Mouse (Mus musculus) cerebellum, postnatal 4 days (tissue): ENCODE measurements around the gene Mamdc2.

ENCODE experiments used
- DNase-seq, 2 experiments: peaks; one replicate each; pipeline ENCODE4 v3.0.0; 2022; ENCODE audit warnings: low spot score in 2 of 2, mixed read lengths in 1 of 2

Gene Mamdc2

GRCm38 (mm10) chr19:23435731-23436130 is 12.5 kb downstream of the Mamdc2 start:
- DNase-seq: no peak

GRCm38 (mm10) chr19:23434433-23434832 is 13.8 kb downstream of the Mamdc2 start:
- no peak for DNase-seq

DNA sequence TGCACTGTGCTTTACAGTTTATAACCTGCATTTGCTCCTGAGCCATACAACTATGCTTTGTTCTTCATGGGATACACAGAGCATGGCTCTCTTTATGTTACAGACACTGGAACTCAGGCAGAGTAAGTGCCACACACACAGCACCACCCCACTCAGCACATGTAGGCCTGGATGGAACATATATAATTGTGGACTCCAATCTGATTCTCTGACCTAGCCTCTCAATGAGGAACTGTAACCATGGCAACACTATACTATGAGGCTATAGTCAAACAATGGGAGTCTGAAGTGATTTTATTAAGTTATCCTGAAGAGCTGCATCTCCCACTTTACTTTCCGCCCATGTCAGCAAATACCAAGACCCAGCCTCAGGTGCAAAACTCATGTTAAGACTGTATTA is 30.6 kb downstream of the Mamdc2 start:
- no peak for DNase-seq

DNA sequence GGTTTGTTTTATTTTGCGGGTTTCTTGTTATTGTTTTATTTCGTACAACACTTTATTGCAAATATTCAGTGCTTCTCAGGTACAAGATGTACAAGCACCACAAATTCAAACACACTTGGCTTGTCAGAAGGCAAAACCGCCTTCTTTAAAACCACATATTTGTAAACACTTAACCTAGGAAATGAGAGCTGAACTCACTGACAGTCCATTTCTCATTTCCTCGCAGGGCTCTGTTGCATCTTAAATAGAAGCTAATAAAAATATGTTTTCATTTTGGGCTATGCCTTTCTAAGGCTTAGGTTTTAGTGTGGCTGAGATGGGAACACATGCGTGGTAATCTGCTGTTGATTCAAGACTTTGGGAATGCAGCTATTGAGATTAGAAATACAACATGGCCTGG is 37.4 kb downstream of the Mamdc2 start:
- DNase-seq: no peak

GRCm38 (mm10) chr19:23410328-23410727 is 37.9 kb downstream of the Mamdc2 start:
- DNase-seq: no peak

DNA sequence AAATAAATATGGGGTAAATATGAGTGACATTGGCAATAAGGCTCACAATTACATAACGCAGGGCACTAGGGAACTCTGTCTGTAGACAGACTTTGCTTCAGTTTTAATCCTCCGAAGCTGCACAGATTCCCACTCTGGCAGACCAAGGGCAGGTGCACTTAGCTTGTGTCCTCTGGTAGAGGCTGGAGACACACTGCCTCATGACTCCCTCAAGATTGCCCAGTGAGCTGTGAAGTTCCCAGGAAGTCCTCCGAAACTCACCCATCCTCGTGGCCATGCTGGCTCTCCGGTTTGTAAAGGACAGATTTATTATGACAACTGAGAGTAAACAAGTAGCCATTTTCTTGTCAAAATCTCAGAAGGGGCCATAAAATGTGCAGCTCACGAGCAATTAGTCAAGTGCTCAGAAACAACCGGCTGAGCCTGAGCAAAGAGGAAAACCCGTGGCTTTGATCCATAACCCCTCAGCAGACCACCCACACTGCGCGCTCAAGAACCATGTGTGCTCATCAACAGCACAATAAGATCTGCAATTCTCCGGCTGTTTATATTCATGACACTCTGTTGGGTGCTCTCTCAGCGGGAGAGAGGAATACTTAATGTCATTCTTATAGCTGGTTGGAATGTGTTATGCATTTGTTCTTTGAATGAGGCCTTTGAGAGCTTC is 46.6 kb downstream of the Mamdc2 start:
- DNase-seq: peak in 1 of 2 experiments; percentile 26

- peak in 1 of 2 experiments; percentile 25 for DNase-seq
Measured at GRCm38 (mm10) chr19:23400485-23400884, 47.8 kb downstream of the Mamdc2 start.

GRCm38 (mm10) chr19:23395956-23396355 is 52.3 kb downstream of the Mamdc2 start:
- DNase-seq: no peak

DNA sequence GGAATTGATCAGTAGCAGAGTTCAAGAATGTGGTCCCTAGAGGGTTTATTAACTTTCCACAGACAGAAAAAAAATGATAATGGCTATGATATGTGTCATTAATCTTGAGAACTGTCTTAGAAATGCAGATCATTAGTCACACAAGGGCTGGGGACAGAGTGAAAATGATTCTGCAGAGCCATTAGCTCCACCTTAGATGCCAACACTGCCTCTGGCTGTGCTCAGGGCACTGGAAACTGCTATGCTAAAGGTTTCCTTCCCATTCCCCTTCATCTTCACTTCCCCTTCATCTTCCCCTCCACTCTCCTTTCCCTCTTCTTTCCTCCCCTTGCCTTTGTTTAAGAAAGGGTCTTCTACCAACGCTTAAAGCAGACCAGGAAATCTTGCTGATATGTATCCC is 53.6 kb downstream of the Mamdc2 start:
- DNase-seq: no peak

DNA sequence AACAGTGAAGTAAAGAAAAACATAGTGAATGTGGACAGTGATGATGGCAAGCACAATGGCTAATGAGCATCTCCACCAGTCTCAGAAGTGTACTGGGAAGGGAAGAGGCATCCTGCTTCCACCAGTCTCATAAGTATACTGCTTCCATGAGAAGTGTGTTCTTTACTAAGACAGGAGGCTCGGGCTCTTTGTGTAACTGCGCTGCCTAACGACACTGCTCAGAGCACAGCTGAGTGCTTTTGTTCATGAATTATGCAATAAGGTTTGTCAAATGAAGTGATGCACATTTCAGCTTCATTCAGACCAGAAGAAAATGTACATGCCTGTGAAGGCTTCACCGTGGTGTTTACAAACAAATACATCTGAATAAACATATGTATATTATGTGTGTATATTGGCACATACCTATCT is 59.4 kb downstream of the Mamdc2 start:
- DNase-seq: no peak

DNA sequence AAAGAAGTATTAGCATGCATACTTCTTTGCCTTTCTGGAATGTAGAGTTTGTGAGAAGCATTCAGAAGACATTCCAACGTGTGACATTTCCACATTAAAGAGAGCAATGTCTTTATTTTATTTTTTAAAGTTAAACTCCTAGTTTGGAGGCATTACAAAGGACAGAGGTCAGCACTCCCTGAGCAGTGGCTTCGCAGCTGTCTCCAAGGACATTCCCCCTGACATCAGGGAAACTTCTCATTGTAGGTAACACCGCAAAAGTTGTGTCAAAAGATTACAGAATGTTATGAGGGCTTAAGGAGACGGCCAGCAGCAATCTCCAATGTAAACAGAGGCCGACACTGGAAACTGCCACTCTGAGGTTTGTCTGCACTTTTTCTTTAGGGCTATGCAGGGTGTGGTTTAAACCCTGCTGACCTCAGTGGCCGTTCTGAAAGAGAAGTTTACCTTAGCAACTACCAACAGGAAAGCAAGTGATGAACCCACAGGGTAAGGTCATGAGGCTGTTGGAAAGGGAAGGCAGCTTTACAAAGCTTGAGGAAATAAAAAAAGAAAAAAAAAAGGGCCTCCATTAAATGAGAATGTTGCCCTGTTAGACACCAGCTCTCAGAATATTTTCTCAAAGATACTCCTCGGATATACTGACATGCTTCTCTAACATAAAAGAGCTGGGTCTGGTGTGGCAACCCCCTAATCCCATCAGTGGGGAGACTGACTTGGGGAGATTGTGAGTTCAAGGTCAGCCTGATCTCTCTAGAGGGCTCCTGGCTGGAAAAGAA is 60.0 kb downstream of the Mamdc2 start:
- no peak for DNase-seq

- DNase-seq: no peak
Measured at GRCm38 (mm10) chr19:23382396-23382795, 65.8 kb downstream of the Mamdc2 start.

DNA sequence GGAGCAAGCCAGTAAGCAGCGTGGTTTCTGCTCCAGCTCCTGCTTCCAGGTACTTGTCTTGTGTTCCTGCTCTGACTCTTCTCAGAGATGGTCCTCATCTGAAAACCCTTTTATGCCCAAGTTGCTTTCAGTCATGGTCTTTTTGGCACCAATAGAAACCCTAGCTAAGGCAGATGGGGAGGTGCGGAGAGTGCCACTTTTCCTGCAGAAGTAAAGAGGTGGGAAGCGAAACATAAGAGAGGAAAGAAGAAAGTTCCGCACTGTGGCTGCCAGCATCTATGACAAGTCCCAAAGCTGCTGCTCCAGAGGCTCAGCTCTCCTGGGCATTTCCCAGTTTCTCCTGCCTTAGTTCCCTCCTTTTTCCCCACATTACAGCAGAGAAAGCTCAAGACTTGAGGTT is 67.3 kb downstream of the Mamdc2 start:
- no peak for DNase-seq

DNA sequence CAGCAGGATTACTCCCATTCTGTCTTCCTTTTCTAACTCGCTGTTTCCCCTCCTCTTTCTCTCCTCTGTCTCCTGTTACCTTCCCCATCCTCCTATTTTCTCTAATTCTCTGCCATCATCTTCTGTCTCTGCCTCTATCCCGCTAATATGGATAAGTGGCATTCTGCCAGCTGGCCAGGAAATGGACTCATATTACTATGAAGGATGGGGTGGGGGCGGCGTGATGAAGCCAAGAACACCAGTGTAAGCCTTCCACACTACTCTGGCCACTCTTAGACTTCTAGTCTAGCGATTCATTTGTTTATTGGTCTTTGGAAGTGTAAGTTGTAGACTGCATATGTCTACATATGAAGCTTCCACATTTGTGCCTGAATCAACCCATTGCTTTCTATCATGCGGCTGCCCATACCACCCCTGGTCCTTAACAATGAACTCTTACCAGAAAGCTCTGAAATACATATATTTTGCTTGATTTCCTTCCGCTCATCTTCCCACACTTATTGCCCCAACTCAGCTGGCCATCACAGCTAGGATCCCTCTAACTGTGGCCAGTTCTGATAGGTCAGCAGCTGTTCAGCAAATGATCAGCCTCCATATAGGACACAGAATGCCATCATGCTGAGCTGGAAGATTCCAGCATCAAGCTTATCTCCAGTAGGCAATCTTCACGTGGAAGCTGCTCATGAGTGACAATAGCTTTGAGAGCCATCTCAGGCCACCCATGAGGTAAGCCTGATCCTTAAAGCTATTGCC is 68.3 kb downstream of the Mamdc2 start:
- DNase-seq: peak in 1 of 2 experiments; percentile 47

DNA sequence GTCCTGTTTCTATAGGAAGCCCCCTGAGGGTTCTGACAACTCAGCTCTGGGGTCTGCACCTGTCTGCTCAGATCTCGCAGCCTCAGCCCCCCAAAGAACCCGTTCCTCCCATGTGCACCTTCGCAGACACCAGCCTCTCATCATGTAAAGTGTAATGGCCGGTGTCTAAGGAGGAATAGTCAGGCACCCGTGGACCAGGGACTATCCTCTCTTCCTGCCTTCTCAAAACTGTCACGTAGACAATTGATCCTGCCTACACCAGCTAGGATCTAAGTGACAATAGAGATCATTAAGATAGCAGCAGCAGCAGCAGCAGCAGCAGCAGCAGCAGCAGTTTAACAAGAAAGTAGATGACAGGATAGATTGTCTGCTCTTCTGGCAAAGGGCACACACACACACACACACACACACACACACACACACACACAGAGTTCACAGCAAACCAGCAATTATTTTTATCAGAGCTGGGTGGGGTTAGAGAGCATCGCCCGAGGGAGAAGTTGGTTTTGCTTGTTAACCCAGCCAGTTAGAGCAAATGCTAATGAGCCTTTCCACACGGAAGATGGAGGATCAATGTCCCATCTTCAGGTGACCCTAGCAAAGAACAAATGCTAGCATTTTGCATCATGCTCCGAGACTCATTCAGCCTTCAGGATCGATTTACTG is 71.6 kb downstream of the Mamdc2 start:
- DNase-seq: no peak

GRCm38 (mm10) chr19:23374941-23375656 is 73.1 kb downstream of the Mamdc2 start:
- peak in 1 of 2 experiments; percentile 46 for DNase-seq

DNA sequence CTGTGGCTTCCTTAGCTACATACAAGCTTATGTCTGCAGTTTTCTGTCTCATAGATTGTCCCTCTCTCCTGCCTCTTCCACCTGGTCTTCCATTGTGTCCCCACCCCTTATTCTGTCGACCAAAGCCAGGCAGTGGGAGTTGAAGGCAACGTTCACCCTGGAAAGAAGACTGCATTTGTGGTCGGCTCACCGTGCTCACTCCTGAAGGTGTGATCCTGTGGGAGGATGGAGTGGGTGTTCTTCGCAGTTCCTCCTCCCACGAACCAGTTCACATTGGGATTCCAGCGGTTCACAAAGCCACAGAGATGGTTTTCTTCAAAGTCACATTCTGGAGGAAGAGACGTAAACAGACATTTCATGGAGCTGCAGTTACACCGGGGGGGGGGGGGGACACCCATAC is 74.5 kb downstream of the Mamdc2 start:
- DNase-seq: no peak

DNA sequence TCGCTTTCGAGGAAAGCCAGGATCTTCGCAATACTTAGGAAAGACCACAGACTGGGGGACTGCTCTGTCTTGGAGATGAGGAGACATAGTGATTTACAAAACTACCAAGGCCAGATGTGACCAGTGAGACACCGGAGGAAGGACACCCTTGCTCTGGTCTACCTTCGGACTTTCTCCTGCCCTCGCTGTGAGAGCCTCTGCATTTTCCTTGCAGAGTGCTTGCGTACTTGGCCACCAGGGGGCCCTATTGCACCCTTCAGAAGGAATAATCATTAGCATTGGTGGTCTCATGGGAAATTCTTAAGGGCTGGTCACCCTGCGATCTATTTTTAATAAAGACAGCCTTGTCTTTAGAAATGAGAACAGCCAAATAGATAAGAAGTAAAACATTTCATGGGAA is 75.0 kb downstream of the Mamdc2 start:
- DNase-seq: peak; percentile 65 to 82

GRCm38 (mm10) chr19:23369275-23369674 is 79.0 kb downstream of the Mamdc2 start:
- DNase-seq: no peak

- no peak for DNase-seq
Measured at GRCm38 (mm10) chr19:23362006-23362405, 86.2 kb downstream of the Mamdc2 start.

- peak in 1 of 2 experiments; percentile 47 for DNase-seq
Measured at GRCm38 (mm10) chr19:23361124-23361523, 87.1 kb downstream of the Mamdc2 start.
